Mouse (Mus musculus) MEL (cell line): ENCODE measurements around the gene Hspa5. TPM values are rescaled to one million over a fixed set of nuclear protein-coding genes. Genes with fewer than 3 reads are reported as not detected.

Experiments used
- DNase-seq: peaks from one replicate; pipeline ENCODE4 v3.0.0; 2011; ENCODE audit warnings: low read depth, low spot score
- H3K27ac ChIP-seq: 2 replicates; pipeline ENCODE4 v1.5.1; 2012; ENCODE audit warnings: low read depth, mild to moderate bottlenecking, control low read depth, low read length, moderate library complexity; ENCODE audit not compliant: control insufficient read depth
- H3K27me3 ChIP-seq, 2 experiments: fragments of 150-350 bp in 1 of 2; sonication (generic) in 1 of 2; 2 replicates each; pipeline ENCODE4 v1.6.1; 2012; ENCODE audit warnings: low read length in 2 of 2, mild to moderate bottlenecking in 2 of 2, improper control_type of control experiment in 1 of 2, moderate library complexity in 1 of 2; ENCODE audit not compliant: insufficient read depth in 2 of 2, control insufficient read depth in 1 of 2
- H3K36me3 ChIP-seq, 2 experiments: 2 replicates each; pipeline ENCODE4 v1.6.1; 2012 to 2014; ENCODE audit warnings: low read length in 2 of 2, improper control_type of control experiment in 1 of 2, inconsistent platforms in 1 of 2, mild to moderate bottlenecking in 1 of 2; ENCODE audit not compliant: insufficient read depth in 2 of 2, control insufficient read depth in 1 of 2
- H3K4me1 ChIP-seq, 2 experiments: fragments of 150-350 bp in 1 of 2; sonication (generic) in 1 of 2; 2 replicates each; pipeline ENCODE4 v1.6.1; 2012; ENCODE audit warnings: low read length in 2 of 2, improper control_type of control experiment in 1 of 2, mild to moderate bottlenecking in 1 of 2; ENCODE audit not compliant: insufficient read depth in 2 of 2, control insufficient read depth in 1 of 2
- H3K4me3 ChIP-seq, 2 experiments: fragments of 150-350 bp in 1 of 2; sonication (generic) in 1 of 2; 2 replicates each; pipeline ENCODE4 v1.5.1; 2012; ENCODE audit warnings: low read depth in 2 of 2, low read length in 2 of 2, mild to moderate bottlenecking in 2 of 2, moderate library complexity in 2 of 2, control low read depth in 1 of 2, improper control_type of control experiment in 1 of 2; ENCODE audit not compliant: control insufficient read depth in 1 of 2, insufficient read depth in 1 of 2
- H3K79me2 ChIP-seq: 2 replicates; pipeline ENCODE4 v1.6.1; 2012; ENCODE audit warnings: mild to moderate bottlenecking, low read length, moderate library complexity; ENCODE audit not compliant: control insufficient read depth, poor library complexity, insufficient read depth
- H3K9ac ChIP-seq: 2 replicates; pipeline ENCODE4 v1.6.1; 2012; ENCODE audit warnings: low read depth, mild to moderate bottlenecking, control low read depth, low read length, moderate library complexity; ENCODE audit not compliant: control insufficient read depth, poor library complexity, severe bottlenecking
- H3K9me3 ChIP-seq: fragments of 150-350 bp; sonication (generic); replicated peaks from 2 replicates; pipeline ENCODE4 v1.6.1; 2012; ENCODE audit warnings: mild to moderate bottlenecking, low read length, improper control_type of control experiment, moderate library complexity; ENCODE audit not compliant: insufficient read depth
- BHLHE40 ChIP-seq: IDR thresholded peaks from 2 replicates; pipeline ENCODE4 v1.6.1; 2012; ENCODE audit warnings: low read depth, mild to moderate bottlenecking, inconsistent platforms, low read length, improper control_type of control experiment, borderline replicate concordance
- E2F4 ChIP-seq: IDR thresholded peaks from 2 replicates; pipeline ENCODE4 v1.6.1; 2011; ENCODE audit warnings: low read depth, low read length, improper control_type of control experiment, borderline replicate concordance
- ELF1 ChIP-seq: IDR thresholded peaks from 2 replicates; pipeline ENCODE4 v1.6.1; 2014; ENCODE audit warnings: low read depth, mild to moderate bottlenecking, inconsistent platforms, low read length, improper control_type of control experiment, moderate library complexity
- EP300 ChIP-seq, 2 experiments: IDR thresholded peaks; 2 replicates each; pipeline ENCODE4 v1.6.1; 2011; ENCODE audit warnings: improper control_type of control experiment in 2 of 2, low read length in 2 of 2, low read depth in 1 of 2, mild to moderate bottlenecking in 1 of 2
- ETS1 ChIP-seq: IDR thresholded peaks from 2 replicates; pipeline ENCODE4 v1.6.1; 2012; ENCODE audit warnings: low read depth, mild to moderate bottlenecking, inconsistent platforms, low read length, improper control_type of control experiment, moderate library complexity
- GATA1 ChIP-seq: IDR thresholded peaks from 2 replicates; pipeline ENCODE4 v1.6.1; 2011; ENCODE audit warnings: low read depth, low read length, improper control_type of control experiment
- HCFC1 ChIP-seq: IDR thresholded peaks from 2 replicates; pipeline ENCODE4 v1.6.1; 2012; ENCODE audit warnings: low read depth, mild to moderate bottlenecking, inconsistent platforms, low read length, improper control_type of control experiment, moderate library complexity
- JUND ChIP-seq: IDR thresholded peaks from 2 replicates; pipeline ENCODE4 v1.6.1; 2011; ENCODE audit warnings: low read depth, mild to moderate bottlenecking, improper control_type of control experiment, low read length
- KAT2A ChIP-seq: conservative IDR thresholded peaks from 2 replicates; pipeline ENCODE4 v1.6.1; 2012; ENCODE audit warnings: low read depth, low read length, improper control_type of control experiment, inconsistent platforms
- MYB ChIP-seq: IDR thresholded peaks from 2 replicates; pipeline ENCODE4 v1.6.1; 2011; ENCODE audit warnings: mild to moderate bottlenecking, low read depth, low read length, improper control_type of control experiment
- MYC ChIP-seq: IDR thresholded peaks from 2 replicates; pipeline ENCODE4 v1.6.1; 2011; ENCODE audit warnings: low read depth, mild to moderate bottlenecking, low read length, improper control_type of control experiment, moderate library complexity
- NRF1 ChIP-seq: IDR thresholded peaks from 2 replicates; pipeline ENCODE4 v1.6.1; 2014; ENCODE audit warnings: low read depth, mild to moderate bottlenecking, inconsistent platforms, low read length, improper control_type of control experiment, moderate library complexity; ENCODE audit not compliant: poor library complexity, insufficient read depth, severe bottlenecking
- POLR2A ChIP-seq, 2 experiments: IDR thresholded peaks; 2 replicates each; pipeline ENCODE4 v1.6.1; 2011 to 2012; ENCODE audit warnings: low read length in 2 of 2, mild to moderate bottlenecking in 2 of 2, control low read depth in 1 of 2, improper control_type of control experiment in 1 of 2, low read depth in 1 of 2, moderate library complexity in 1 of 2; ENCODE audit not compliant: control insufficient read depth in 1 of 2, insufficient read depth in 1 of 2, poor library complexity in 1 of 2
- POLR2AphosphoS2 ChIP-seq: IDR thresholded peaks from 2 replicates; pipeline ENCODE4 v1.6.1; 2011; ENCODE audit warnings: low read length, improper control_type of control experiment
- POLR2AphosphoS5 ChIP-seq: IDR thresholded peaks from 2 replicates; pipeline ENCODE4 v1.6.1; 2012; ENCODE audit warnings: low read depth, borderline replicate concordance, mild to moderate bottlenecking, inconsistent platforms, low read length, moderate library complexity, mixed read lengths
- RAD21 ChIP-seq: IDR thresholded peaks from 2 replicates; pipeline ENCODE4 v1.6.1; 2011; ENCODE audit warnings: mild to moderate bottlenecking, low read depth, low read length, improper control_type of control experiment
- SIN3A ChIP-seq: IDR thresholded peaks from 2 replicates; pipeline ENCODE4 v1.6.1; 2012; ENCODE audit warnings: low read length, improper control_type of control experiment, inconsistent platforms
- SMC3 ChIP-seq: IDR thresholded peaks from 2 replicates; pipeline ENCODE4 v1.6.1; 2011; ENCODE audit warnings: low read depth, low read length, improper control_type of control experiment
- TCF12 ChIP-seq: IDR thresholded peaks from 2 replicates; pipeline ENCODE4 v1.6.1; 2014; ENCODE audit warnings: low read depth, mild to moderate bottlenecking, inconsistent platforms, low read length, improper control_type of control experiment, moderate library complexity
- USF1 ChIP-seq: IDR thresholded peaks from 2 replicates; pipeline ENCODE4 v1.6.1; 2014; ENCODE audit warnings: low read depth, mild to moderate bottlenecking, inconsistent platforms, low read length, improper control_type of control experiment, moderate library complexity
- USF2 ChIP-seq, 2 experiments: IDR thresholded peaks; 2 replicates each; pipeline ENCODE4 v1.6.1; 2011 to 2012; ENCODE audit warnings: improper control_type of control experiment in 2 of 2, low read length in 2 of 2, borderline replicate concordance in 1 of 2, inconsistent platforms in 1 of 2, low read depth in 1 of 2, mild to moderate bottlenecking in 1 of 2; ENCODE audit not compliant: insufficient read depth in 1 of 2
- polyA plus RNA-seq, 2 experiments: library from polyadenylated mRNA; stranded (reverse) in 1 of 2; unstranded in 1 of 2; fragments of >175 nt in 1 of 2; fragments of >200 nt in 1 of 2; gene quantifications; 2 replicates each; pipeline versions ENCODE4 v1.2.1 to v1.2.4; 2012; ENCODE audit warnings: low replicate concordance in 2 of 2, low read depth in 1 of 2; ENCODE audit not compliant: insufficient read length in 2 of 2, insufficient read depth in 1 of 2, missing spikeins in 1 of 2
- total RNA-seq: library from RNA; depleted of rRNA; stranded (reverse); fragments of 300-350 nt; gene quantifications from 2 replicates; pipeline ENCODE4 v1.2.3, GENCODE M21; 2012

The Hspa5 gene
- total and polyA plus RNA-seq, 3 experiments, result 147 to 1,250 (median 649) TPM

DNA sequence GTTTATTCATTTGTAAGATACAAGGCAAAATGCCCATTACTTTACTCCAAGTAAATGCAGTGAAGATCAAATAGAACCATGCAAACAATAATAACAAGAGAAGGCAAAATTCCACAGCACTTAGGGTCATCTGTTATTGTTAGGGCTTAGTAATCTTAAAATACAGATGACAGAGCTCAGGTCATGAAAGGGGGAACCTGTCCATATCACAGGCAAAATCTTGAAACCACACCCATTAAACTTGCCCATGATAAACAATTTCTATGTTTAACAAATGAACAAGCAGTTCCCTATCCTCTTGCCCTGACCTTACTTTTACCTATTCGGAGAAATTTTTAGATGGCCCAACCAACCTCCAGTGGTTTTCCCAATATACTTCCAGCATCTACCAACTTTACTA, 37.8 kb downstream of the Hspa5 start (continued):
- no peak for TF ChIP-seq MYB
- TF ChIP-seq, all 39 proteins: peak for 10

DNA sequence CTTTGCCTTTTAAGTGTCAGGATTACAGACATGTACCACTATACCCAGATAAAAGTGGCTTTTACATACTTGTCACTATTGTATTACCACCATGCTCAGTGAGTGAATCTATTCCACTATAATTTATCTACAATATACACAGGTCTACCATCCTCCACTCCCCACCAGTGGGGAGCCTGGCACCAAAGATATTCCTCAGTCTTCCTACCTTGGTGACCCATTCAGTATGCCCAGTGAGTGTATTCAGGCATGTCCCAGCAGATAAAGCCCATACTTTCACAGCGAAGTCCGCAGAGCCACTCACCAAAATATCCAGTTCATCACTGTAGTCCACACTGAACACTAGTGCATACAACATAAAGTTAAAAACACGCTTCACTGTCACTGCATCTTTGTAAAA, 39.0 kb downstream of the Hspa5 start:
- no peak for DNase-seq
- Histone ChIP-seq H3K27ac (no peak overlapping the region), H3K36me3 (peaks cover 29 to 57% of the 10 kb centered on the region in 2 experiments), H3K79me2 (peaks cover 35% of the 10 kb centered on the region), H3K9me3 (no peaks in the 10 kb centered on the region), H3K27me3 (no peaks in the 10 kb centered on the region), H3K4me3 (no peak overlapping the region), H3K9ac (no peak overlapping the region), H3K4me1 (peaks cover 16 to 24% of the 10 kb centered on the region in 2 experiments)
- TF ChIP-seq POLR2AphosphoS5, result no peak
- TF ChIP-seq SMC3, result no peak
- TF ChIP-seq POLR2AphosphoS2, result no peak
- TF ChIP-seq USF2 (IDR thresholded peaks at IDR 0.05; ENCODE audit: borderline replicate concordance in 1 of 2, insufficient read depth in 1 of 2, low read depth in 1 of 2, low read length in 2 of 2), result no peak
- TF ChIP-seq JUND, result no peak
- TF ChIP-seq SIN3A, result no peak
- no peak for TF ChIP-seq E2F4
- no peak for TF ChIP-seq GATA1
- no peak for TF ChIP-seq NRF1
- TF ChIP-seq ETS1, result no peak
- TF ChIP-seq KAT2A, result no peak
- TF ChIP-seq RAD21, result no peak
- no peak for TF ChIP-seq TCF12
- no peak for TF ChIP-seq POLR2A (IDR thresholded peaks at IDR 0.05; ENCODE audit: control insufficient read depth in 1 of 2, insufficient read depth in 1 of 2, low read depth in 1 of 2, low read length in 2 of 2, poor library complexity in 1 of 2)
- TF ChIP-seq MYC, result no peak
- no peak for TF ChIP-seq USF1
- no peak for TF ChIP-seq BHLHE40
- no peak for TF ChIP-seq EP300 (IDR thresholded peaks at IDR 0.05; ENCODE audit: low read depth in 1 of 2, low read length in 2 of 2)
- TF ChIP-seq ELF1, result no peak
- TF ChIP-seq HCFC1, result no peak
